Mouse (Mus musculus) myocyte (in vitro differentiated cells): ENCODE measurements around the gene Tnfrsf12a.

Source experiments
- CEBPB ChIP-seq: IDR thresholded peaks from 2 replicates; pipeline ENCODE4 v1.6.1; 2011; ENCODE audit warnings: mild to moderate bottlenecking, moderate library complexity; ENCODE audit not compliant: poor library complexity, insufficient read depth, severe bottlenecking
- E2F4 ChIP-seq: IDR thresholded peaks from one replicate; pipeline ENCODE4 v1.6.1; 2011; ENCODE audit warnings: mild to moderate bottlenecking, control low read depth, moderate library complexity; ENCODE audit not compliant: insufficient read depth
- MAX ChIP-seq: IDR thresholded peaks from one replicate; pipeline ENCODE4 v1.6.1; 2011; ENCODE audit warnings: low read depth, mild to moderate bottlenecking, control low read depth
- POLR2A ChIP-seq: IDR thresholded peaks from one replicate; pipeline ENCODE4 v1.6.1; 2011; ENCODE audit warnings: low read depth, mild to moderate bottlenecking, control low read depth, moderate library complexity; ENCODE audit not compliant: insufficient read length
- POLR2AphosphoS2 ChIP-seq: IDR thresholded peaks from one replicate; pipeline ENCODE4 v1.6.1; 2011; ENCODE audit warnings: low read depth, control low read depth; ENCODE audit not compliant: insufficient read length
- SRF ChIP-seq: IDR thresholded peaks from one replicate; pipeline ENCODE4 v1.6.1; 2011; ENCODE audit warnings: low read depth; ENCODE audit not compliant: control insufficient read depth, insufficient read length
- TCF12 ChIP-seq: IDR thresholded peaks from one replicate; pipeline ENCODE4 v1.6.1; 2011; ENCODE audit warnings: mild to moderate bottlenecking, control low read depth; ENCODE audit not compliant: poor library complexity, insufficient read depth, severe bottlenecking
- USF1 ChIP-seq: IDR thresholded peaks from one replicate; pipeline ENCODE4 v1.6.1; 2011; ENCODE audit warnings: low read depth, mild to moderate bottlenecking, control low read depth, moderate library complexity

DNA sequence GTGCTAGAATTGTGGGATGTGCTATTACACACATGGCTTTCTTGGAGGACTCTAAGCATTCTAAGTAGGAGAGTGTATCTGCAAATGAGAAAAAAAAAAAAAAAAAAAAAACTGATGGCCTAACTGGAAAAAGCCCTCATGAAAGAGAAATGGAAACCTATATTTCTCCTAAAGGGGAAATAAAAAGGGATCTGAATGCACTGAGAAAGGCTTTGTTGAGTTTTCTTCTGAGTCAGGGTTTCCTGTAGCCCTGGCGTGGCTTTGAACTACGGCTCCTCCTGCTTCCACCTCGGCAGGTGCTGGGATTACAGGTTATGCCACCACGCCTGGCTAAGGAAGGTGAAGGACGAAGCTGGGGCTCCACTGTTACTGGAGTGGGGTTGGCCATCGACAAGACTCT is 23.3 kb downstream of the Tnfrsf12a start:
- TF ChIP-seq POLR2A = no peak
- TF ChIP-seq MAX = no peak
- no peak for TF ChIP-seq USF1
- no peak for TF ChIP-seq E2F4
- no peak for TF ChIP-seq POLR2AphosphoS2
- no peak for TF ChIP-seq CEBPB
- no peak for TF ChIP-seq SRF
- no peak for TF ChIP-seq TCF12
